Mouse (Mus musculus) midbrain, embryonic 16.5 days (tissue): ENCODE data around the gene Fkbp15. TPM values are rescaled to one million over a fixed set of nuclear protein-coding genes. Genes with fewer than 3 reads are reported as not detected.
"Not testable (repeated sequence)": the region's sequence is repeated elsewhere in the genome, so short reads cannot be mapped to it uniquely, and the experiment has no call there.

ENCODE experiments used
- ATAC-seq: fragments of 200-750 bp; cut with Nextera tagmentation; 2 replicates; pipeline ENCODE4 v1.8.0; 2017; ENCODE audit warnings: moderate TSS enrichment
- H3K27ac ChIP-seq: fragments of 300-500 bp; sonication (generic); 2 replicates; pipeline ENCODE4 v1.5.1; 2014; ENCODE audit warnings: mild to moderate bottlenecking, low read length, mixed read lengths
- H3K27me3 ChIP-seq: fragments of 300-500 bp; sonication (generic); 2 replicates; pipeline ENCODE4 v1.6.1; 2014; ENCODE audit warnings: low read depth, low read length, mixed read lengths; ENCODE audit not compliant: control insufficient read depth, insufficient read depth
- H3K36me3 ChIP-seq: fragments of 300-500 bp; sonication (generic); 2 replicates; pipeline ENCODE4 v1.6.1; 2014; ENCODE audit warnings: mild to moderate bottlenecking, low read length, moderate library complexity, mixed read lengths; ENCODE audit not compliant: control insufficient read depth, insufficient read depth
- H3K4me1 ChIP-seq: fragments of 300-500 bp; sonication (generic); 2 replicates; pipeline ENCODE4 v1.6.1; 2014; ENCODE audit warnings: mild to moderate bottlenecking, low read length, mixed read lengths; ENCODE audit not compliant: control insufficient read depth, insufficient read depth
- H3K4me2 ChIP-seq: fragments of 300-500 bp; sonication (generic); 2 replicates; pipeline ENCODE4 v1.6.1; 2014; ENCODE audit warnings: mild to moderate bottlenecking, low read length, mixed read lengths
- H3K4me3 ChIP-seq: fragments of 300-500 bp; sonication (generic); 2 replicates; pipeline ENCODE4 v1.5.1; 2014; ENCODE audit warnings: low read depth, mild to moderate bottlenecking, low read length, moderate library complexity, mixed read lengths
- H3K9ac ChIP-seq: fragments of 300-500 bp; sonication (generic); 2 replicates; pipeline ENCODE4 v1.6.1; 2014; ENCODE audit warnings: low read depth, low read length, mixed read lengths
- H3K9me3 ChIP-seq: fragments of 300-500 bp; sonication (generic); replicated peaks from 2 replicates; pipeline ENCODE4 v1.6.1; 2014; ENCODE audit warnings: mild to moderate bottlenecking, low read length, mixed read lengths; ENCODE audit not compliant: control insufficient read depth, poor library complexity, severe bottlenecking
- WGBS: fragments of 180-500 bp; shearing (Covaris S2); extraction: QIAGEN DNeasy Blood & Tissue Kit; methylation state at CpG from one replicate; pipeline ENCODE4 v1.1.7; 2014; 5-methylcytosine and 5-hydroxymethylcytosine counted together
- polyA plus RNA-seq: library from polyadenylated mRNA; unstranded; fragments of >200 nt; fragmentation: Nextera tagmentation; extraction: Ambion mirVana; gene quantifications from 2 replicates; pipeline ENCODE4 v1.2.1, GENCODE M21; 2015

Gene Fkbp15
- polyA plus RNA-seq, 1 experiment from 2014 or later: 21.9 TPM

DNA sequence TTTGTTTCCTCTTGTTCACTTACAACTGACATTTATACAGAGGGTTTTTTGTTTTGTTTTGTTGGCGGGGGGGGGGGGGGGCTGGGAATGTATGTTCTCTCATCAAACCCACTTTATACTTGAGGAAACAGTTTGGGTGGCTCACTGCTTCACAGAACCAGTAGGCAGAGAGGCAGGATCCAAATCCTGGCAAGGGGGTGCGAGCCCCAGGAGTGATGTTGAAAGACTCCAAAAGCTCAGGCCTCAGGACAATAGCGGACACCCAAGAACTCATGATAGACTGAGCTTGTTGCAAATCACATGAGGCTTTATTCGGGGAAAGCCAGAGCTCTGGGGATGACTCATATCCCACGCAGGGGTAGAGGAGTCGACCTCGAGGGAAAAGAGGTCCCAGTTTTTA lies 94.3 kb downstream of the Fkbp15 start:
- ATAC-seq, H3K9ac ChIP-seq, H3K27ac ChIP-seq, H3K36me3 ChIP-seq, H3K9me3 ChIP-seq, H3K27me3 ChIP-seq, H3K4me2 ChIP-seq, H3K4me3 ChIP-seq, H3K4me1 ChIP-seq: not testable (repeated sequence)
- 88% methylated on average over 7 of the region's 7 CpGs for WGBS

GRCm38 (mm10) chr4:62265154-62265836 lies 95.1 kb downstream of the Fkbp15 start:
- Histone ChIP-seq H3K4me2 (no peak overlapping the region), H3K27me3 (no peaks in the 10 kb centered on the region), H3K9me3 (no peaks in the 10 kb centered on the region), H3K27ac (no peak overlapping the region), H3K4me1 (no peaks in the 10 kb centered on the region), H3K4me3 (no peak overlapping the region), H3K36me3 (no peaks in the 10 kb centered on the region), H3K9ac (no peak overlapping the region)
- ATAC-seq: no peak
- 87% methylated on average over 10 of the region's 10 CpGs for WGBS

- no peak overlapping the region for H3K27ac ChIP-seq
- no peaks in the 10 kb centered on the region for H3K9me3 ChIP-seq
- no peak overlapping the region for H3K9ac ChIP-seq
- no peak for ATAC-seq
- WGBS: 32% methylated on average over 7 of the region's 7 CpGs
- H3K4me3 ChIP-seq: no peak overlapping the region
- H3K4me2 ChIP-seq: no peak overlapping the region
- H3K4me1 ChIP-seq: no peaks in the 10 kb centered on the region
- H3K27me3 ChIP-seq: no peaks in the 10 kb centered on the region
- H3K36me3 ChIP-seq: no peaks in the 10 kb centered on the region
Measured at GRCm38 (mm10) chr4:62263133-62263844, 97.1 kb downstream of the Fkbp15 start.

DNA sequence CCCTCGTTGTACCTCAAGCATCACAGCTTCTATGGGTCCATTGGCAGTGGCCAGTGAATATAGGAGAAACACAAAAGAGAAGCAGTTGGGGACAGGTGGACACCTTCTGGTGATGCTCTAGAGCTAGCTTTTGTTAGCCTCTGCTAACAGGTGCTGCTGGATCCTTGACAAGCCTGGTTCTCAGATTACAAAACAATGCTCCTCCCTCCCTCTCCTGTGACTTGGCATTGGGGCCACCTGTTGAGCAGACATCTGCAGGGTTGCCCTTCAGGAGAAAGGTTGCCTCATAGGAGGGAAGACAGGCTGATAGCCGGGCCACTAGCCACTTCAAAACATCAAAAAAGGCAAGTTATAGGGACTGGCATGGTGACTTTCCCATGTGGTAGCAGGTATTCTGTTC lies 98.1 kb downstream of the Fkbp15 start, which contains the start of gene Slc31a2:
Gene Slc31a2, plus strand, starts transcription at position 287 of the 400 bp plus-strand sequence.
- no peak for ATAC-seq
- Histone ChIP-seq H3K27ac (no peak within 1 kb of the TSS), H3K27me3 (no peaks in the 10 kb centered on the region), H3K4me1 (no peaks in the 10 kb centered on the region), H3K4me3 (no peak within 1 kb of the TSS), H3K4me2 (no peak within 1 kb of the TSS), H3K36me3 (no peaks in the 10 kb centered on the region), H3K9me3 (no peaks in the 10 kb centered on the region), H3K9ac (no peak within 1 kb of the TSS)
- WGBS: 65% methylated on average over 2 of the region's 2 CpGs

DNA sequence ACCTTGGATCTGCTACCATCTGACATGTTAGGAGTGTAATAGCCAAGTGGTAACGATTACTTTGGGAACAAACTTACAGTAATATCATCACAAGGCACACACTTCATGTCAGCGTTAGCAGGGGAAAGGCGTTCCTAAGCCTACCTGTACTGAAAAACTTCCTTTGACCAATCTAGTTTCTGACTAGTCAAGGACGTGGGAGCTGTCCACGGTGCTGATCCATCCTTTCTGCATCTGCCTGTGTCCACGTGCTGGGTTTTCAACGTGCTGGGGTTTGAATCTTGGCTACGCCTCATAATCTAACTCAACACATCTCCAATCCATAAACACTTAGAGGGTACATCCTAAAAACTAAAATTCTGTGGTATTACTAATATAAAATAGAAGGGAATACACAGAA lies 103.4 kb downstream of the Fkbp15 start:
- no peak overlapping the region for H3K4me3 ChIP-seq
- H3K9ac ChIP-seq: no peak overlapping the region
- WGBS: 36% methylated on average over 8 of the region's 8 CpGs
- H3K4me1 ChIP-seq: no peaks in the 10 kb centered on the region
- no peak overlapping the region for H3K4me2 ChIP-seq
- no peaks in the 10 kb centered on the region for H3K9me3 ChIP-seq
- H3K36me3 ChIP-seq: no peaks in the 10 kb centered on the region
- no peak overlapping the region for H3K27ac ChIP-seq
- ATAC-seq: no peak
- H3K27me3 ChIP-seq: no peaks in the 10 kb centered on the region

- Histone ChIP-seq H3K4me3 (no peak overlapping the region), H3K4me1 (no peaks in the 10 kb centered on the region), H3K27me3 (no peaks in the 10 kb centered on the region), H3K36me3 (no peaks in the 10 kb centered on the region), H3K4me2 (no peak overlapping the region), H3K27ac (no peak overlapping the region), H3K9ac (no peak overlapping the region), H3K9me3 (no peaks in the 10 kb centered on the region)
- 78% methylated on average over 8 of the region's 8 CpGs for WGBS
- ATAC-seq: no peak
Measured at GRCm38 (mm10) chr4:62254551-62254950, 105.8 kb downstream of the Fkbp15 start.

DNA sequence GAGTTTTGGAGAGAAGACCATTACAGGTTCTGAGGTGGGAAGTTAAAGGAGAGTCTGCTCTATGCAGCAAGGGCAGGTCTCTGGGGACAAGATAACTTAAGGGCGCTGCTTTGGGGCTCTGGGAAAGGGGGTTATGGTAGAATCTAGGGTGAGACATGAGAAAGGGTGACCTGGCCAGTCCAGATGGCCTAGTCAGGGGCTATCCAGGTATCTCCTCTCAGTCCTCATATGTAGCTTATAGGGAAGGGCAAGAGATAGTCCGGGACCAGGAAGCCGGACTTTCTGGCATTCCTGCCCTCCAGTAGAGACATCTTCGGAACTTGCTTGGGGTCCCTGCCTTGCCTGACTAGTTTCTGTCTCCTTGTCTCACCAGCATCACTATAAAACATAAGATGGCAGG lies 108.6 kb downstream of the Fkbp15 start:
- Histone ChIP-seq H3K4me2 (no peak overlapping the region), H3K27ac (no peak overlapping the region), H3K9me3 (no peaks in the 10 kb centered on the region), H3K9ac (no peak overlapping the region), H3K36me3 (no peaks in the 10 kb centered on the region), H3K27me3 (no peaks in the 10 kb centered on the region), H3K4me1 (no peaks in the 10 kb centered on the region), H3K4me3 (no peak overlapping the region)
- 95% methylated on average over 4 of the region's 4 CpGs for WGBS
- no peak for ATAC-seq

- WGBS: 33% methylated on average over 3 of the region's 3 CpGs
- Histone ChIP-seq H3K27ac (no peak overlapping the region), H3K9ac (no peak overlapping the region), H3K4me1 (no peaks in the 10 kb centered on the region), H3K36me3 (no peaks in the 10 kb centered on the region), H3K9me3 (no peaks in the 10 kb centered on the region), H3K4me2 (no peak overlapping the region), H3K27me3 (no peaks in the 10 kb centered on the region), H3K4me3 (no peak overlapping the region)
- no peak for ATAC-seq
Measured at GRCm38 (mm10) chr4:62250896-62251544, 109.3 kb downstream of the Fkbp15 start.
